Mouse (Mus musculus) heart, embryonic 13.5 days (tissue): ENCODE measurements at regions not wholly inside any gene's neighbourhood (a gene's known extent, or its start where the extent isn't known, plus 50 kb on each side); places are given as distances from the start of the nearest gene placed in this dataset.

ENCODE experiments used
- ATAC-seq: fragments of 200-750 bp; cut with Nextera tagmentation; 2 replicates; pipeline ENCODE4 v1.8.0; 2017; ENCODE audit warnings: moderate TSS enrichment; ENCODE audit not compliant: insufficient number of reproducible peaks, low FRiP score, low TSS enrichment; ENCODE audit errors: extremely low read depth
- H3K27ac ChIP-seq: fragments of 300-500 bp; sonication (generic); replicated peaks from 2 replicates; pipeline ENCODE4 v1.5.1; 2015; ENCODE audit warnings: moderate library complexity, mild to moderate bottlenecking, inconsistent platforms
- H3K27me3 ChIP-seq: fragments of 300-500 bp; sonication (generic); replicated peaks from 2 replicates; pipeline ENCODE4 v1.6.1; 2015; ENCODE audit warnings: mild to moderate bottlenecking, inconsistent platforms
- H3K36me3 ChIP-seq: fragments of 300-500 bp; sonication (generic); 2 replicates; pipeline ENCODE4 v1.6.1; 2015; ENCODE audit warnings: mild to moderate bottlenecking, inconsistent platforms
- H3K4me1 ChIP-seq: fragments of 300-500 bp; sonication (generic); 2 replicates; pipeline ENCODE4 v1.6.1; 2015; ENCODE audit warnings: inconsistent platforms
- H3K4me2 ChIP-seq: fragments of 300-500 bp; sonication (generic); 2 replicates; pipeline ENCODE4 v1.6.1; 2015; ENCODE audit warnings: inconsistent platforms, mild to moderate bottlenecking, moderate library complexity
- H3K4me3 ChIP-seq: fragments of 300-500 bp; sonication (generic); 2 replicates; pipeline ENCODE4 v1.5.1; 2015; ENCODE audit warnings: moderate library complexity, mild to moderate bottlenecking, inconsistent platforms
- H3K9ac ChIP-seq: fragments of 300-500 bp; sonication (generic); 2 replicates; pipeline ENCODE4 v1.6.1; 2015; ENCODE audit warnings: inconsistent platforms, mild to moderate bottlenecking, moderate library complexity
- H3K9me3 ChIP-seq: fragments of 300-500 bp; sonication (generic); 2 replicates; pipeline ENCODE4 v1.6.1; 2016; ENCODE audit warnings: inconsistent platforms
- WGBS: fragments of 180-500 bp; shearing (Covaris S2); methylation state at CpG from one replicate; pipeline ENCODE4 v1.1.7; 2015; ENCODE audit warnings: mixed read lengths; 5-methylcytosine and 5-hydroxymethylcytosine counted together

DNA sequence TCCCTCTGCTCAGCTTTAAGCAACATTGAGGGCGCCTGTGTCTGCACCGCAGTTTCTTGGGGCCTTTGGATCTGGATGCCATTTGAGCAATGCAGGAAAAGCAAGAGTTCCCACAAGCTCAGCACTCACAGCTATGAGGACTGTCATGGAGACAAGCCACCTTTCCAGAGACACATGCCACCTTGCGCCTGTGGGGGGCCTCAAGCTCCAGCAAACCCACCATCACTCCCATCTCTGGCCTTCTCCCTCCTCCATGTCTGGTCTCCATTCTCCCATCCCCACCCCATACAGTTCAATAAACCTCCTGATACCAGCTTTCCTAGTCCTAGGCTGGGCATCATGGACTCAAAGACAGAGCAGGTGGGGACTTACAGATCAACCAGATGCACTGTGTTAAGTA, 97.8 kb downstream of the Wdr11 start:
- H3K4me2 ChIP-seq: no peak overlapping the region
- no peaks in the 10 kb centered on the region for H3K36me3 ChIP-seq
- peaks cover 26% of the 10 kb centered on the region for H3K4me1 ChIP-seq
- H3K4me3 ChIP-seq: no peak overlapping the region
- ATAC-seq: no peak
- no peak overlapping the region for H3K27ac ChIP-seq
- H3K9me3 ChIP-seq: no peaks in the 10 kb centered on the region
- 86% methylated on average over 3 of the region's 3 CpGs for WGBS
- no peak overlapping the region for H3K9ac ChIP-seq
- no peaks in the 10 kb centered on the region for H3K27me3 ChIP-seq

DNA sequence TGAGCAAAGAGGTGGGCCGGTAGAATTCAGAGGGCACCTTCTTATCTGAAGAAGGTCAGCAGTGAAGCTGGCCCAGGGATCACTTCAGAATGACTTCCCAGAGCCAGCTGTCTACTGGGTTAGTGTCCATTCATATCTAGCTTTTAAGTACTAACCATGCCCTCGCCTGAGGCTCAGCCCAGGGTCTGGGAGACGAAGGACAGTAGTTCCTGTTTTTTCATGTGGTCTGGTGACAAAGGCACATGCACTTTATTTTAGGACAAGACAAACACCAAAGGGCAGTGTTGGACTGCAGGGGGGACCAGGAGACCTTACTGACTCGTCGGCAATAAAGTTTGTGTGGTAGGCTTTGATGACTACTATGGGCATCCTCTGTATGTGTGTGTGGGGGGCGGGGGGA, 99.2 kb downstream of the Wdr11 start:
- Histone ChIP-seq H3K4me2 (no peak overlapping the region), H3K27ac (no peak overlapping the region), H3K27me3 (no peaks in the 10 kb centered on the region), H3K4me1 (peaks cover 26% of the 10 kb centered on the region), H3K4me3 (no peak overlapping the region), H3K9ac (no peak overlapping the region), H3K36me3 (no peaks in the 10 kb centered on the region), H3K9me3 (0 out of 2 replicates have a peak, but pooled peaks cover 4% of the 10 kb centered on the region)
- ATAC-seq: no peak
- WGBS: 60% methylated on average over 6 of the region's 6 CpGs

DNA sequence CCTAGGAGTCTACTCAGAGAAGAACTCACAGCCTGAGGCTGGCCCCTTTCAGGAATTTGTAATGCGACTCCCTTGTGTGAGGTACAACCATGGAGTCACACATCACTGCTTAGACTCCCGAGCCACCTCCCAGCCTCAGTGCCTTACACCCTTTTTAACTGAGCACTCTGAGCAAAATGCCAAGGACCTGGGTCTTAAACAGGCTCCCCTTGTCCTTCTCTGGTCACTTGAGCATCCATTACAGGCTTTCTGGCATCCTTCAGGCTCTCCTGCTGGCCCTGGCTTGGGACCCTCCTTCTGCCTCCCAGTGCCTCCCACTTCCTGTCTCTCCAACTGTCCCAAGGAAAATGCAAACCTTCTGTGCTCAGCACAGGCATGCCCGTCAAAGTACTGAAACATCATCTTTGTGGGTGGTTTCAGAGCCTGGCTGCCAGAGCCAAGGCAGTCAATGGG, 100.0 kb downstream of the Wdr11 start:
- H3K27ac ChIP-seq: no peak overlapping the region
- no peaks in the 10 kb centered on the region for H3K36me3 ChIP-seq
- peaks cover 26% of the 10 kb centered on the region for H3K4me1 ChIP-seq
- no peaks in the 10 kb centered on the region for H3K27me3 ChIP-seq
- 32% methylated on average over 3 of the region's 3 CpGs for WGBS
- no peak for ATAC-seq
- no peak overlapping the region for H3K4me3 ChIP-seq
- H3K9ac ChIP-seq: no peak overlapping the region; the same call in 1 of the 2 replicates
- H3K4me2 ChIP-seq: no peak overlapping the region
- 0 out of 2 replicates have a peak, but pooled peaks cover 4% of the 10 kb centered on the region for H3K9me3 ChIP-seq

DNA sequence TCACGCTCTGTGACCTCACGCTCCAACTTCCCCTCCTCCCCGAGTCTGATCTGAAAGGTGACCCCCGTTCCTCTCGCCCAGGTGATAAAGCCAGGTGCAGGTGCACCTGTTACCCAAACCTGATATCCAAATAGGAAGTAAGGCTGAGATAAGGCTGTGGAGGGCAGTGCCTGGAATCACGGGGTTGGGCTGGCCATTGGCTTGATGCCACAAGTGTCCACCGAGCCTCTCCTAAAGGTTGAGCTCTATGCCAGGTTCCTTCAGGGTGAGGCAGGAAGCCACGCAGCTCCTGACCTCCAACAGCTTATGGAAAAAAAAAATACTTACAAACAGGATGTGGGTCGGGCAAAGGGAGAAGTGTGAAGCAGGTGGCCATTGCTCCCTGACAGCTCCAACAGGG, 102.0 kb downstream of the Wdr11 start:
- Histone ChIP-seq H3K27me3 (no peaks in the 10 kb centered on the region), H3K36me3 (no peaks in the 10 kb centered on the region), H3K4me2 (no peak overlapping the region), H3K9me3 (0 out of 2 replicates have a peak, but pooled peaks cover 4% of the 10 kb centered on the region), H3K4me3 (no peak overlapping the region), H3K4me1 (peaks cover 20% of the 10 kb centered on the region), H3K27ac (no peak overlapping the region), H3K9ac (no peak overlapping the region)
- no peak for ATAC-seq
- 67% methylated on average over 9 of the region's 9 CpGs for WGBS

DNA sequence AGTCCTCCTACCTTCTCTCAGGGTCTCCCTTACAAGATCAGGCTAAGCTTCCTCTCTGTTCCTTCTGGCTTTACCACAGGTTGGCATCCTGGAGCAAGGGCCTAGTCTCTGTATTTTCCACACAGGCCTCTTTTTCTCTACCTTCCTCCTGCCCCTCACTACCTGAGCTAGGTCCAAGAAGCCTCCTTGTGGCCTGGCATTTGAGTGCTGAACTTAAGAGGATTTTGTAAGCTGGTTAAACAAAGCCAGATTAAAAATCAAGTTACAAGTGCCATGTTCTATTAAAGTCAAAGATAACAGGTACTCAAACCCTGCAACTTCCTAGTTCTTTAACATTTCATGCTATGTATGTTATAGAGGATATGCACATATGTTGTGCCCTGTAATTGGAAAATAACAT, 102.5 kb downstream of the Wdr11 start:
- Histone ChIP-seq H3K4me1 (peaks cover 20% of the 10 kb centered on the region), H3K27ac (no peak overlapping the region), H3K4me2 (no peak overlapping the region), H3K36me3 (no peaks in the 10 kb centered on the region), H3K9ac (no peak overlapping the region), H3K4me3 (no peak overlapping the region), H3K9me3 (0 out of 2 replicates have a peak, but pooled peaks cover 4% of the 10 kb centered on the region), H3K27me3 (no peaks in the 10 kb centered on the region)
- ATAC-seq: no peak

DNA sequence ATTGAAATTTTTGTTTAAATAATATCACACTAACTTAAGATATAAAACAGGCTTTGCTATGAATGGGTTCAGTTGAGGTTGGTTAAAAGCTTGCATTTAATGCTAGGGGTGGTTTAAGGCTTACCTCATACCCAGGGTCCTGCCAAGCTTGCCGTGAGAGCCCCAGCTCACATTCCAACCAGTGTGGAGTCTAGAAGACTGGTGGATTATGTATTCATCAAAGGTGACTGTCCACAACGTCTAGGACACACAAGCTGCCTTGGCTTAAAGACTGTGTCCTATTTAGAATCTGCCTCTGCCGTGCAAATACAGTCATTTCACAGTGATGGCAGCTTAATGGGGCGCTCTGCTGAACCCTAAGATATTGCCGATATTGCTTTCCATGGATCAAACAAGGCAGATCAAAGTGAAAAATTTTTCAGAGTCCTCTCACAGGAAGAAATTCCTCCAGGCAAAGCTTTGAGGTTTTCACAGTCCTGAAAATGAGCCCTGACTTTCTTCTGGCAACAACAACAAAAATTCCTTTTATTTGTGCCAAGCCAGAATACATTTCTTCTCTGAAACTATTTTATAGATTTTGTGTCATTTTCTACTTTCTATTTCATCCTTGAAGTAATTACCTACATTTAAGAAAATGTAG, 108.4 kb downstream of the Wdr11 start:
- H3K27me3 ChIP-seq: no peaks in the 10 kb centered on the region
- no peaks in the 10 kb centered on the region for H3K36me3 ChIP-seq
- no peak overlapping the region for H3K9ac ChIP-seq
- no peak overlapping the region for H3K27ac ChIP-seq
- no peak for ATAC-seq
- no peak overlapping the region for H3K4me2 ChIP-seq
- no peak overlapping the region for H3K4me3 ChIP-seq
- no peaks in the 10 kb centered on the region; the same call in 1 of the 2 replicates for H3K4me1 ChIP-seq
- H3K9me3 ChIP-seq: 0 out of 2 replicates have a peak, but pooled peaks cover 2% of the 10 kb centered on the region
- WGBS: 67% methylated on average over 5 of the region's 5 CpGs

DNA sequence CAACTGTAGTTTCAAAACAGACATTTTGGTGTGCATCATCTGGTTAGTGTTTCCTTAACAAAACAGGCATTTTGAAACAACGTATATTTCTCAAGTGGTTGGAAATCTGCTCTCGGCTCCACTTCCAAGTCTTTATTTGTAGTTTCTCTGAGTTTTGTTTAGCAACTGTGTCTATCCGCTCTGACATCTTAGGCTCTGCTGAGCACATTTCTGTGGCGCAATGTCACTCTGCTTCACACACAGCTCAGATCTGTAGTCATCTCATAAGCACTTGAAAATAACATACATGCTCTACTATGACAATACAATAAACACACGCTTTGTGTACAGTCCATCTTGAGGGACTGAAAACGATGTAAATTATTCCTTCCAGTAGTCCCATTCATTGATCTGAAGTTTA, 135.9 kb downstream of the Wdr11 start:
- Histone ChIP-seq H3K36me3 (no peaks in the 10 kb centered on the region), H3K27me3 (no peaks in the 10 kb centered on the region), H3K9ac (no peak overlapping the region), H3K4me2 (no peak overlapping the region), H3K9me3 (no peaks in the 10 kb centered on the region), H3K27ac (no peak overlapping the region), H3K4me3 (no peak overlapping the region), H3K4me1 (peaks cover 14% of the 10 kb centered on the region)
- WGBS: 75% methylated on average over 6 of the region's 6 CpGs
- no peak for ATAC-seq

DNA sequence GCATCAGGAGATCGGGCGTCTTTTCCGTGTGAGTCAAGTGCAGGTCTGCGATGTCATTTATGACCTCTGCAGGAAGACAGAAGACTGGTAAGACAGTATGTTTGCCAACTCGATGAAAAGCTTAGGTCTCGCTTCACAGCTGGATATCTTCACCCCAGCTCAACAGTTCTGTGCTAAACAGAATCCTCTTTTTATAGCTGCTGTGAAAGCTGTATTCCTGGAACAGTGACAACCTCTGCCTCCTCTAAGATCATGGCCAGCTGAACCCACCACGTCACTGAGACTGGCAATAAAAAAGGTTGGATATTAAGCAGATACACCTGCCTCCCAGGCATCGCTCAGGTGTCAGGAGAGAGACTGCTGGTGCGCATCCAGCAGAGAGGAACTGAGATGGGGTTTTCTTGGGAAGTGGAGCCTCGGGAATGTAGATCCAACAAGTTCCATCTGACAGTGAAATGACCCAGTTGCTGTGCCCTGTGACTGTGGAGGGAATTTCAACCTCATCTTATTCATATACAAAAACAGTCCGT, 138.1 kb downstream of the Wdr11 start:
- Histone ChIP-seq H3K4me1 (peaks cover 14% of the 10 kb centered on the region), H3K27me3 (no peaks in the 10 kb centered on the region), H3K4me3 (no peak overlapping the region), H3K27ac (no peak overlapping the region), H3K9me3 (no peaks in the 10 kb centered on the region), H3K9ac (no peak overlapping the region), H3K4me2 (no peak overlapping the region), H3K36me3 (no peaks in the 10 kb centered on the region)
- WGBS: 52% methylated on average over 11 of the region's 11 CpGs
- ATAC-seq: no peak

DNA sequence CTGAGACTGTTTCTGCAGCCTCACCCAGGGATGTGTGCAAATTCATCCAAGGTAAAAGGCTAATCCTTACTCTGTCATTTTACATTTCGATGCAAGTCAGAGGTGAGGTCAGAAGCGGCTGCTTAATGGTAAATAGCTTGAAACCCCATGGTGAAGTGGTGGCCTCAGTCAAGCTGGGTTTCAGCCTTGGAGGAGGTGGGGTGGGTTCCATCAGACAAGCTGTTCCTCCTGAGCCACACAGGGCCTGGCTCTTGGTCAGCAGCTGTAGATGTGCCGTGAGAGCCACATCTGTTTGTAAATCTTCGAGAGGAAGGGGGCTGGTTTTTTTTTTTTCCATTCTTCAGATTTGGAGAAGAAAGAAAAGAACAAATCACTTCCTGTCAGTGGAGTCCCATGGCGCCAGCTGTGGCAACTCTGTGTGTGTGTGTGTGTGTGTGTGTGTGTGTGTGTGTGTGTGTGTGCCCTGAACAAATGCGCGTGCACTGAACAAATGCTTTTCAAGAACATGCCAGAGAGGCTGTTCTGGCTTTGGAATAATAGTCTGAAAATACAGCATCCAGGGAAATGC, 139.2 kb downstream of the Wdr11 start:
- no peaks in the 10 kb centered on the region for H3K27me3 ChIP-seq
- peaks cover 14% of the 10 kb centered on the region for H3K4me1 ChIP-seq
- WGBS: 56% methylated on average over 7 of the region's 7 CpGs
- no peaks in the 10 kb centered on the region for H3K9me3 ChIP-seq
- H3K27ac ChIP-seq: no peak overlapping the region
- no peak overlapping the region for H3K4me2 ChIP-seq
- H3K4me3 ChIP-seq: no peak overlapping the region
- no peaks in the 10 kb centered on the region for H3K36me3 ChIP-seq
- 0 out of 2 replicates have a peak overlapping the region, but pooled peaks have one; percentile 9 for H3K9ac ChIP-seq
- no peak for ATAC-seq

DNA sequence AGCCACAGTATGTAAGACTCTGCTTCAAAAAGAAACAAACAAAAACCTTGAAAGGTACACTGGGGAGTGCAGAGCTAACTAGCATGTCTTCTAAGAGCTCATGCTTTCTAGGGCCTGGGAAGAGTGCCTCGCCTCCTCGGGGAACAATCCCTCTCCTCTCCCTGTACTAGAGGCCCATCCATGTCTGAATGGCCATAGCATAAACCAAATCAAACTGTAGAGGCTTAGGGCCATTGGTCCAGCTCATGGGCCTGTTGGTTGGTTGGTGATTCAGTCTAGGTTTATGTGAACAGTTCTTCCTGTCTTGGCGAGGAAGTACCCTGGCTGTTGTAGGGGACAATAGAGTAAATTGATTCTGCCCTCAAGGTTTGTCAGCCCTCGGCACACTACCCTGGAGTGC, 151.0 kb downstream of the Wdr11 start:
- H3K27ac ChIP-seq: no peak overlapping the region
- H3K9me3 ChIP-seq: no peaks in the 10 kb centered on the region
- no peaks in the 10 kb centered on the region for H3K27me3 ChIP-seq
- no peaks in the 10 kb centered on the region for H3K36me3 ChIP-seq
- H3K9ac ChIP-seq: no peak overlapping the region
- no peak overlapping the region for H3K4me2 ChIP-seq
- no peak for ATAC-seq
- no peak overlapping the region for H3K4me3 ChIP-seq
- peaks cover 4% of the 10 kb centered on the region; the same call in 1 of the 2 replicates for H3K4me1 ChIP-seq
- WGBS: 81% methylated on average over 4 of the region's 4 CpGs

DNA sequence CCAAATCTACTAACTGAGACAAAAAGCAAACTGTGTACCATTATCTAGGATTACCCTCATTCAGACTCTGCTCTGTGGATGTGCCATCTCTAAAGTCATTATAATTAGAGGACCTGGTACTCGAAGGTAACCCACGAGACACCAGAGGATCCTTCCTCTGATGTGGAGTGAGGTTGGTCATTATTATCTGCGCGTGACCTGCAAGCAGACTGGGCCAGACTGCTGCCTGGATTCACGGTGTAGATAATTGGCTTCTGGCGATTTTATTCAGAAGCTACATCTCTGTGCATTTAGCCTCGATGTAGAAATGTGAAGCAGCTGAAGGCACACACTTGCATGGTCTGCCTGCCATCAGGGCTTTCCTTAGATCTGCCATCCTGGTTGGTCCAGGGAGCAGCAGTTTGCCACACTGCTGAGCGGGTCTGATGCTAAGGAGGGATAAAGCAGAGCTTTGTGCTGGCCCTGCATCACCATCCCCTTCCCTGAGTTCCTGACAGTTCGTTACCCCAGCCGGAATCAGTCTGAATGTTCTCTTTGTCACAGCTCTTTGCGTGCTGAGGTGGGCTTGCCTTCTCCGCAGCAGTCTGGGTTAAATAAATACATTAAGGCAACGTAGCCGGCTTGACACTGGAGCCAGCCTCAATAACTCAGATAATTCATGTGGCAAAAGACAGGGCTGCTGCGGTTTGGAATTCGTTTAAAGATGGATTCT, 152.4 kb downstream of the Wdr11 start:
- WGBS: 61% methylated on average over 16 of the region's 16 CpGs
- Histone ChIP-seq H3K36me3 (no peaks in the 10 kb centered on the region), H3K4me1 (peaks cover 4% of the 10 kb centered on the region; the same call in 1 of the 2 replicates), H3K27me3 (no peaks in the 10 kb centered on the region), H3K4me2 (no peak overlapping the region), H3K4me3 (no peak overlapping the region), H3K27ac (no peak overlapping the region), H3K9me3 (peaks cover 11% of the 10 kb centered on the region; the same call in 1 of the 2 replicates), H3K9ac (no peak overlapping the region)
- ATAC-seq: no peak
